Mouse (Mus musculus): Measurements from ENCODE around the gene Tab1. TPM values are rescaled to one million over a fixed set of nuclear protein-coding genes. Genes with fewer than 3 reads are reported as not detected.

The Tab1 gene
- 2.2 and 3.3 TPM in 2 replicates for polyA plus RNA-seq (2012)

- Histone ChIP-seq H3K36me3 (ENCODE audit: control insufficient read depth) (peaks cover 44% of the 10 kb centered on the region), H3K9me3 (ENCODE audit: control insufficient read depth, low read length) (peaks cover 3% of the 10 kb centered on the region; the same call in 1 of the 2 replicates), H3K27me3 (ENCODE audit: control insufficient read depth) (no peaks in the 10 kb centered on the region), H3K4me1 (ENCODE audit: control insufficient read depth) (peaks cover 93% of the 10 kb centered on the region), H3K4me3 (replicated peaks) (peak within 1 kb of the TSS; percentile 97)
- TF ChIP-seq GATA1 (IDR thresholded peaks at IDR 0.05; ENCODE audit: low read length) (no peak), TAL1 (IDR thresholded peaks at IDR 0.05; ENCODE audit: low read length) (no peak)
These were observed at the start of gene Tab1 for GRCm38 (mm10) chr15:80132993-80133586. Gene Tab1, plus strand, starts transcription at chr15:80133127.

- Histone ChIP-seq H3K9me3 (ENCODE audit: control insufficient read depth, low read length) (peaks cover 7% of the 10 kb centered on the region), H3K4me3 (replicated peaks) (peak overlapping the region; percentile 100), H3K36me3 (ENCODE audit: control insufficient read depth) (peaks cover 56% of the 10 kb centered on the region), H3K4me1 (ENCODE audit: control insufficient read depth) (peaks cover 74% of the 10 kb centered on the region), H3K27me3 (ENCODE audit: control insufficient read depth) (no peaks in the 10 kb centered on the region)
- TF ChIP-seq GATA1 (IDR thresholded peaks at IDR 0.05; ENCODE audit: low read length) (no peak), TAL1 (IDR thresholded peaks at IDR 0.05; ENCODE audit: low read length) (no peak)
These were observed 49.6 kb upstream of the Tab1 start for GRCm38 (mm10) chr15:80083276-80083731.

- Histone ChIP-seq H3K27me3 (ENCODE audit: control insufficient read depth) (no peaks in the 10 kb centered on the region), H3K36me3 (ENCODE audit: control insufficient read depth) (peaks cover 52% of the 10 kb centered on the region), H3K4me3 (replicated peaks) (peak overlapping the region; percentile 100), H3K9me3 (ENCODE audit: control insufficient read depth, low read length) (peaks cover 7% of the 10 kb centered on the region), H3K4me1 (ENCODE audit: control insufficient read depth) (peaks cover 73% of the 10 kb centered on the region)
- no peak for TF ChIP-seq TAL1 (IDR thresholded peaks at IDR 0.05; ENCODE audit: low read length)
- no peak for TF ChIP-seq GATA1 (IDR thresholded peaks at IDR 0.05; ENCODE audit: low read length)
These were observed 49.2 kb upstream of the Tab1 start for GRCm38 (mm10) chr15:80083740-80084139.

GRCm38 (mm10) chr15:80087406-80088012 is 45.4 kb upstream of the Tab1 start:
- Histone ChIP-seq H3K9me3 (ENCODE audit: control insufficient read depth, low read length) (peaks cover 7% of the 10 kb centered on the region), H3K4me1 (ENCODE audit: control insufficient read depth) (peaks cover 78% of the 10 kb centered on the region), H3K36me3 (ENCODE audit: control insufficient read depth) (peaks cover 14% of the 10 kb centered on the region), H3K27me3 (ENCODE audit: control insufficient read depth) (peaks cover 14% of the 10 kb centered on the region), H3K4me3 (replicated peaks) (no peak overlapping the region)
- TF ChIP-seq TAL1 (IDR thresholded peaks at IDR 0.05; ENCODE audit: low read length), result peak; percentile 81
- TF ChIP-seq GATA1 (IDR thresholded peaks at IDR 0.05; ENCODE audit: low read length), result peak; percentile 85

- Histone ChIP-seq H3K9me3 (ENCODE audit: control insufficient read depth, low read length) (peaks cover 7% of the 10 kb centered on the region), H3K36me3 (ENCODE audit: control insufficient read depth) (peaks cover 8% of the 10 kb centered on the region), H3K27me3 (ENCODE audit: control insufficient read depth) (peaks cover 19% of the 10 kb centered on the region), H3K4me1 (ENCODE audit: control insufficient read depth) (peaks cover 79% of the 10 kb centered on the region), H3K4me3 (replicated peaks) (no peak overlapping the region)
- TF ChIP-seq TAL1 (IDR thresholded peaks at IDR 0.05; ENCODE audit: low read length), result no peak
- TF ChIP-seq GATA1 (IDR thresholded peaks at IDR 0.05; ENCODE audit: low read length), result no peak
These were observed 44.3 kb upstream of the Tab1 start for GRCm38 (mm10) chr15:80088637-80089036.

GRCm38 (mm10) chr15:80090155-80090554 is 42.8 kb upstream of the Tab1 start:
- Histone ChIP-seq H3K27me3 (ENCODE audit: control insufficient read depth) (peaks cover 19% of the 10 kb centered on the region), H3K36me3 (ENCODE audit: control insufficient read depth) (peaks cover 8% of the 10 kb centered on the region), H3K9me3 (ENCODE audit: control insufficient read depth, low read length) (peaks cover 7% of the 10 kb centered on the region), H3K4me1 (ENCODE audit: control insufficient read depth) (peaks cover 76% of the 10 kb centered on the region), H3K4me3 (replicated peaks) (peak overlapping the region; percentile 84)
- TF ChIP-seq TAL1 (IDR thresholded peaks at IDR 0.05; ENCODE audit: low read length) (no peak), GATA1 (IDR thresholded peaks at IDR 0.05; ENCODE audit: low read length) (no peak)

- Histone ChIP-seq H3K9me3 (ENCODE audit: control insufficient read depth, low read length) (peaks cover 7% of the 10 kb centered on the region), H3K36me3 (ENCODE audit: control insufficient read depth) (peaks cover 8% of the 10 kb centered on the region), H3K4me1 (ENCODE audit: control insufficient read depth) (peaks cover 76% of the 10 kb centered on the region)
These were observed 42.2 kb upstream of the Tab1 start for GRCm38 (mm10) chr15:80090741-80091120.

GRCm38 (mm10) chr15:80091121-80091955 is 41.6 kb upstream of the Tab1 start, which contains the start of the genes Syngr1 and Rpl3:
Gene Syngr1, plus strand, starts transcription at chr15:80091334.
Gene Rpl3, minus strand, starts transcription at chr15:80091868.
- Histone ChIP-seq H3K4me3 (replicated peaks) (peak within 1 kb of the TSS; percentile 84), H3K27me3 (ENCODE audit: control insufficient read depth) (peaks cover 19% of the 10 kb centered on the region), H3K36me3 (ENCODE audit: control insufficient read depth) (peaks cover 8% of the 10 kb centered on the region), H3K4me1 (ENCODE audit: control insufficient read depth) (peaks cover 82% of the 10 kb centered on the region), H3K9me3 (ENCODE audit: control insufficient read depth, low read length) (peaks cover 7% of the 10 kb centered on the region)
- TF ChIP-seq TAL1 (IDR thresholded peaks at IDR 0.05; ENCODE audit: low read length) (no peak), GATA1 (IDR thresholded peaks at IDR 0.05; ENCODE audit: low read length) (no peak)

More at GRCm38 (mm10) chr15:80090741-80091120, 42.2 kb upstream of the Tab1 start:
- TF ChIP-seq GATA1 (IDR thresholded peaks at IDR 0.05; ENCODE audit: low read length), result no peak
- no peak for TF ChIP-seq TAL1 (IDR thresholded peaks at IDR 0.05; ENCODE audit: low read length)
- H3K4me3 ChIP-seq (replicated peaks), result peak overlapping the region; percentile 84
- H3K27me3 ChIP-seq (ENCODE audit: control insufficient read depth), result peaks cover 19% of the 10 kb centered on the region
